Mouse (Mus musculus) ES-Bruce4 (cell line): ENCODE measurements at regions not wholly inside any gene's neighbourhood (a gene's known extent, or its start where the extent isn't known, plus 50 kb on each side); places are given as distances from the start of the nearest gene placed in this dataset.

ENCODE experiments used
- H3K27ac ChIP-seq: 2 replicates; pipeline ENCODE4 v1.5.1; 2012; ENCODE audit warnings: low read length, inconsistent platforms; ENCODE audit not compliant: insufficient read depth
- H3K27me3 ChIP-seq: 2 replicates; pipeline ENCODE4 v1.6.1; 2012; ENCODE audit warnings: mild to moderate bottlenecking, low read length, inconsistent platforms; ENCODE audit not compliant: control insufficient read depth, poor library complexity, insufficient read depth, severe bottlenecking
- H3K36me3 ChIP-seq: 2 replicates; pipeline ENCODE4 v1.6.1; 2012; ENCODE audit warnings: inconsistent platforms, mild to moderate bottlenecking, low read length, moderate library complexity; ENCODE audit not compliant: control insufficient read depth, poor library complexity, insufficient read depth, severe bottlenecking
- H3K4me1 ChIP-seq: one replicate; pipeline ENCODE4 v1.8.1; 2011; ENCODE audit warnings: low read length; ENCODE audit not compliant: control insufficient read depth, insufficient read depth
- H3K4me3 ChIP-seq: 2 replicates; pipeline ENCODE4 v1.5.1; 2011; ENCODE audit warnings: low read depth, mild to moderate bottlenecking, low read length
- H3K9ac ChIP-seq: 2 replicates; pipeline ENCODE4 v1.6.1; 2012; ENCODE audit warnings: low read depth, mild to moderate bottlenecking, inconsistent platforms; ENCODE audit not compliant: poor library complexity, severe bottlenecking
- H3K9me3 ChIP-seq: replicated peaks from 2 replicates; pipeline ENCODE4 v1.6.1; 2012; ENCODE audit warnings: mild to moderate bottlenecking, low read length, inconsistent platforms; ENCODE audit not compliant: control insufficient read depth, poor library complexity, insufficient read depth, severe bottlenecking
- CTCF ChIP-seq: IDR thresholded peaks from one replicate; pipeline ENCODE4 v1.8.1; 2011; ENCODE audit warnings: low read depth, low read length
- EP300 ChIP-seq: IDR thresholded peaks from 2 replicates; pipeline ENCODE4 v1.6.1; 2011; ENCODE audit warnings: low read depth, low read length; ENCODE audit not compliant: insufficient read depth
- POLR2A ChIP-seq: IDR thresholded peaks from one replicate; pipeline ENCODE4 v1.8.1; 2011; ENCODE audit warnings: low read length; ENCODE audit not compliant: insufficient read depth

DNA sequence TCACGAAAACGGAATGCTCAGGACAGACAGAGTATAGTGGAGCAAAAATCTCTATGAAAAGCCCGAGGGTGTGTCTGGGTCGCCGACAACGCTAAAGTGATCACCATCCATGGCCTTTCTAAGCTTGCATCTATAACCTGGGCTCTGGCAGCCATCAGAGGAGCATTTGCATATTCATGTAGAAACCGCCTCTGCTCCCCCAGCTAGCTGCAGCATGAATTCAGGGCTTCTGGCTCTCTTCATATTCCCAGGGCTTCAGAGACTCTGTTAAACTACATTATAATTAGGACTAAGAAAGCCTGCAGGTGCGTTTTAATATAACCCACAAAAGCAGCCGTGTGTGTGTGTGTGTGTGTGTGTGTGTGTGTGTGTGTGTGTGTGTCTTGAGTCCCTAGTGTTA, 59.7 kb upstream of the Aldh1b1 start:
- H3K4me3 ChIP-seq: no peak overlapping the region
- no peak overlapping the region for H3K27ac ChIP-seq
- no peaks in the 10 kb centered on the region for H3K36me3 ChIP-seq
- H3K9ac ChIP-seq: no peak overlapping the region
- no peaks in the 10 kb centered on the region for H3K9me3 ChIP-seq
- TF ChIP-seq EP300 (no peak), CTCF (no peak), POLR2A (no peak)
- no peaks in the 10 kb centered on the region for H3K4me1 ChIP-seq
- H3K27me3 ChIP-seq: no peaks in the 10 kb centered on the region

DNA sequence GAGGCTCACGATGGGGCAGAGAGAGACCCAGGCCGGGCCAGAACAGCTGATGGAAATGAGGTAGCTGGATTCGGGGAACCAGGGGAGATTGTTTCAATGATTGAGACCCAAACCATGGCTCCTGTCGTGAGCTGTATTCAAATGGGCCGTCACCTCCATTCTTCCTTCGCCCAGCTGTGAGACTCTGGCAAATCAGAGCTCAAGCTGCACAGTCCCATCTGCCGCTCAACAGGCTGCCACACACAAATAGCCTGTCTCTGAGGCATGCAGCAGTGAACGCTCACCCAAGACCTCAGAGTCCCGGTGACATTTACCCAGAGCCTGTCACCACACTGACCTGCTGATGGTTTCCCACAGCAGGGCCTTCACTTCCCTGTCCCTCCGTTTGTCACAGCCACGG, 60.1 kb upstream of the Aldh1b1 start:
- Histone ChIP-seq H3K27me3 (no peaks in the 10 kb centered on the region), H3K36me3 (no peaks in the 10 kb centered on the region), H3K4me3 (no peak overlapping the region), H3K4me1 (no peaks in the 10 kb centered on the region), H3K27ac (no peak overlapping the region), H3K9ac (no peak overlapping the region), H3K9me3 (no peaks in the 10 kb centered on the region)
- no peak for TF ChIP-seq POLR2A
- TF ChIP-seq CTCF: no peak
- no peak for TF ChIP-seq EP300

- no peaks in the 10 kb centered on the region for H3K4me1 ChIP-seq
- TF ChIP-seq EP300 (no peak), CTCF (no peak), POLR2A (no peak)
- H3K27ac ChIP-seq: no peak overlapping the region
- no peak overlapping the region for H3K4me3 ChIP-seq
- H3K9ac ChIP-seq: no peak overlapping the region
- no peaks in the 10 kb centered on the region for H3K36me3 ChIP-seq
- no peaks in the 10 kb centered on the region for H3K27me3 ChIP-seq
- H3K9me3 ChIP-seq: no peaks in the 10 kb centered on the region
Observed at GRCm38 (mm10) chr4:45736215-45736815, 62.5 kb upstream of the Aldh1b1 start.

GRCm38 (mm10) chr4:45734011-45734410, 64.8 kb upstream of the Aldh1b1 start:
- Histone ChIP-seq H3K9ac (no peak overlapping the region), H3K4me1 (peaks cover 3% of the 10 kb centered on the region), H3K27ac (no peak overlapping the region), H3K36me3 (no peaks in the 10 kb centered on the region), H3K27me3 (no peaks in the 10 kb centered on the region), H3K4me3 (no peak overlapping the region), H3K9me3 (no peaks in the 10 kb centered on the region)
- TF ChIP-seq POLR2A (no peak), CTCF (no peak), EP300 (no peak)

- TF ChIP-seq CTCF: peak; percentile 54
- no peak for TF ChIP-seq EP300
- Histone ChIP-seq H3K27ac (no peak overlapping the region), H3K9ac (no peak overlapping the region), H3K27me3 (no peaks in the 10 kb centered on the region), H3K36me3 (no peaks in the 10 kb centered on the region), H3K9me3 (no peaks in the 10 kb centered on the region), H3K4me1 (peaks cover 7% of the 10 kb centered on the region), H3K4me3 (no peak overlapping the region)
Observed at GRCm38 (mm10) chr4:45730862-45731831, 67.7 kb upstream of the Aldh1b1 start.

DNA sequence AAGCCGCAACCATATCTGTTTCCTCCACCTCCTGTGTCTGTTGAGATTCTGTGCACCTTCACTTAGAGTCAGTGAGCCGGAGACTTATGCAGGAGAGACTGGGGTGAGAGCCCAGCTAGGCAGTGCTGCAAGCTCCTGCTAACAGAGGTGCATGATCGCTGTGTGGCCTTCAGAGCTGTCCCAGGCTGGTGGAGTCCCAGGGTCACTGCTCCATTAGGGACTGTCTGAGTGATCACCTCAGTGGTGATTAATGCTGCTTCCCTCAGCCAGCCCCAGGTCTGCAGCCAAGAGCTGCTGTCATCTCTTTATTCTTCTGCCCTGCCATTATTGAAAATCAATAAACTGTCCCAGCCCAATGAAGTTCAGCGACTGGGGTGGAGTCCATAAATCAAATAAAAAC, 69.0 kb upstream of the Aldh1b1 start:
- no peak overlapping the region for H3K4me3 ChIP-seq
- H3K36me3 ChIP-seq: no peaks in the 10 kb centered on the region
- no peak overlapping the region for H3K27ac ChIP-seq
- no peak for TF ChIP-seq EP300
- TF ChIP-seq POLR2A: no peak
- no peak for TF ChIP-seq CTCF
- H3K4me1 ChIP-seq: peaks cover 7% of the 10 kb centered on the region
- H3K9me3 ChIP-seq: no peaks in the 10 kb centered on the region
- H3K27me3 ChIP-seq: no peaks in the 10 kb centered on the region
- H3K9ac ChIP-seq: no peak overlapping the region
